Mouse (Mus musculus) heart, postnatal 0 days (tissue): ENCODE data around the gene Top3b.

Experiments
- CTCF ChIP-seq: IDR thresholded peaks from 2 replicates; pipeline ENCODE4 v1.5.1; 2016; ENCODE audit warnings: antibody characterized with exemption, control low read depth, low read depth
- EP300 ChIP-seq: IDR thresholded peaks from 2 replicates; pipeline ENCODE4 v1.6.1; 2016; ENCODE audit warnings: antibody characterized with exemption, low read depth

- TF ChIP-seq CTCF (peak; percentile 30; the same call in 1 of the 2 replicates), EP300 (peak; percentile 57; the same call in 1 of the 2 replicates)
These were observed at the start of gene Top3b, which contains the start of gene Vpreb1 for GRCm38 (mm10) chr16:16870617-16871331.
